Mouse (Mus musculus) ES-Bruce4 (cell line): ENCODE results near the gene Gm9821.

Source experiments
- CTCF ChIP-seq: IDR thresholded peaks from one replicate; pipeline ENCODE4 v1.8.1; 2011; ENCODE audit warnings: low read depth, low read length
- EP300 ChIP-seq: IDR thresholded peaks from 2 replicates; pipeline ENCODE4 v1.6.1; 2011; ENCODE audit warnings: low read depth, low read length; ENCODE audit not compliant: insufficient read depth
- POLR2A ChIP-seq: IDR thresholded peaks from one replicate; pipeline ENCODE4 v1.8.1; 2011; ENCODE audit warnings: low read length; ENCODE audit not compliant: insufficient read depth

- TF ChIP-seq CTCF: no peak
- no peak for TF ChIP-seq EP300
- TF ChIP-seq POLR2A: no peak
Observed at GRCm38 (mm10) chr2:91922586-91923414, 22.7 kb upstream of the Gm9821 start.
